Mouse (Mus musculus): ENCODE data around the gene Gk5.
"Not testable (repeated sequence)": the region's sequence is repeated elsewhere in the genome, so short reads cannot be mapped to it uniquely, and the experiment has no call there.

Gene Gk5

DNA sequence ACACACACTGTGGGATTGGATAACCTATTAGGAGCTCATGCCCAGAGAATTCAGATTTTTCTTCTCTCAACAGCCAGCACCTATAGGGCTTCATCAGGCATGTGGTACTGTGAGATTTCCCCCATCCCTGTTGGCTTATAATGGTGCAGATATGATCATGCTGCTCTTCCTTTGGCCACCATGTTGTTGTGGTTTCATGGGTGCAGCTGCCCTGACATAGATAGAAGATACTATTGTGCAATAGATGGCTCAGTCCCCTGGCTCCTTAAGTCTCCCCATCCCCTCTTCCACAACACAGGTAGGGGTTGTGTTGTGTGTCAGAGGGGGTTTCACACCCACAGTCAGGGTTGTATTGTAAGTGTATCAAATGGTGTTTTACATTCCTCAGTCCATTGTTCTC, 25.7 kb downstream of the Gk5 start:
- no peak for DNase-seq (ENCODE audit: low spot score in 2 of 2)

DNA sequence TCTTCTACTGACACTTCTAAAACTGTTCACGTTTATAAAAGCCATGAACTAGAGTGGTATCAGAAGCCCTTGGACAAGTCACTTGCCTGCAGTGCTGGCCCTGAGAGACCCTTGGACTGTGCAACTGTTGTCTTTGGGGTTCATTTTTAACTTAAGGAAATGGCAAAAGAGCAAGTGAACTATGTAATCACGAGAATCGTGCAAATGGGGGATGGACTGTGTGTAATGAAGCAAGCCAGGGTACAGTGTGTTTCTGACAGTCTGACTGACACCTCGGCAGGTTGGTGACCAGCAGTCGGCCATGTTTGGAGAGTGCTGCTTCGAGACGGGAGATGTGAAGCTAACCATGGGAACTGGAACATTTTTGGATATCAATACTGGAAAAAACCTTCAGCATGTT, 33.6 kb downstream of the Gk5 start:
- no peak for DNase-seq (ENCODE audit: low spot score in 2 of 2)

DNA sequence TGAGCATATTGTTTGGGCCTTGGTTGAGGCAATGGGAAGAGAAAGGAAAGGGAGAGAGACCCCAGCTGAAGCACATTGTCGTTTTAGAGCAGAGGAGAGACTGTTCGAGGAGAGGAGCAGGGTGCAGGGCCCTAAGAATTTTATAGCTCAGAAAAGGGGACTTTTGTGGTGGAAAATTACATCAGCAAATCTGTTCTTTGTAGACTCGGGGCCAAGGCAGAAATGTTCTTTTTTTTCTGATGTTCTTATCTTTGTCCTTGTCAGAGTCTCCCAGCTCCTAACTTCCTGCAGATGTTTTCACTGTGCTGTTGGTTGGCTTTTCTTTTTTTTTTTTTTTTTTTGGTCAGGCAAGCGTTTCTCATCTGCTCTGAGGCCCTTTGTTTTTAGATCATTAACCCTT, 39.3 kb downstream of the Gk5 start:
- DNase-seq (ENCODE audit: low spot score in 2 of 2) = no peak

DNA sequence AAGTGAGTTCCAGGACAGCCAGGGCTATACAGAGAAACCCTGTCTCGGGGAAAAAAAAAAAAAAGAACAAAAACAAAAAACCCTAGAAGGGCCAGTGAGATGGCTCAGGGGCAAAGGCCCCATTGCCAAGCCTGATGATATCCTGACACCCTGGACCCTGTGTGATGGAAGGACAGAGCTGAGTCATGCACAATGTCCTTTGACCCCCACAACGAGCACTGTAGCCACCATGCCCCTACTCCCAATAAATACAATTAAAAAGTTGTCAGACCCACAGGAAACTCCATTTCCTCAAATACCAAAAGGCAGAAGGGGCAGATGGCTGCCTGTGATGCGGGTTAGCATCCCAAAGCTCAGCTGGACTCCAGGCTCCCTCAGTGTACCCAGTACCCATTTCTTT, 39.9 kb downstream of the Gk5 start:
- DNase-seq (ENCODE audit: low spot score in 2 of 2) = no peak

DNA sequence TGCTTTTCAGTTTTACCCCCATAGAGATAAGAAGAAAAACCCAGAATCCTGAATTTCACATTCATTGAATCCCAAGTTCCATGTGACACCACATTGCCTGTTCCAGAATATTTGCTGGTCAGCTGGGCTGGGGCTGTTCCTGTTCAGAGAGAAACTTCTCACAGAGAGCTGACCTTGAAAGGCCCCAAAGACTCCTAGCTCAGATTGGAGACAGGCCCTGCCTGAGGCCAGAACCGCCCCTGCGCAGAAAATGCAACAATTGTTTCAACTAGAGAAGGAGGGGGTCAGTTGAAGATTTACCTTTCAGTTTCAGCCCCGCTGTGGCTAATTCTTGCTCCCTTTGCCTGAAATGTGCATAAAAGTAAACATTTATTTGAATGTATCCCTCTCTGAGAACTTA, 41.6 kb downstream of the Gk5 start:
- DNase-seq (ENCODE audit: low spot score in 2 of 2) = no peak

DNA sequence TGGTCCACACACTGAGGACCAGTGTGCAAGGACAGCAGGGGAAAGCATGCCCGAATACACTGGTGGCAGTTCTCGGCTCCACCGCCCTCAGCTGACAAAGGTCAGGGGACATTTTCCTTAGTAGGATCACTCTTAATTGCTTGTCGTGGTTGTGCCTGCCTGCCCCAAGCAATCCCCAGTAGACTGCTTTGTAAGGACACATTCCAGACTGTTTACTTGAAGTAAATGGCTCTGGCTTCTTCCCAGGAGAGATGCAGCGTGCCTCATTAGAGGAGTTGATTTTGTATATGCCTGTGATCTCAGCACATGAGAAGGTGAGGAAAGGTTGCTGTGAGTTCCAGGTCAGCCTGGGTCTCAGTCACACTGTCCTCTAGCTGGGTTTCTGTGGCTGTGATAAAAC, 43.3 kb downstream of the Gk5 start:
- no peak for DNase-seq (ENCODE audit: low spot score in 2 of 2)

DNA sequence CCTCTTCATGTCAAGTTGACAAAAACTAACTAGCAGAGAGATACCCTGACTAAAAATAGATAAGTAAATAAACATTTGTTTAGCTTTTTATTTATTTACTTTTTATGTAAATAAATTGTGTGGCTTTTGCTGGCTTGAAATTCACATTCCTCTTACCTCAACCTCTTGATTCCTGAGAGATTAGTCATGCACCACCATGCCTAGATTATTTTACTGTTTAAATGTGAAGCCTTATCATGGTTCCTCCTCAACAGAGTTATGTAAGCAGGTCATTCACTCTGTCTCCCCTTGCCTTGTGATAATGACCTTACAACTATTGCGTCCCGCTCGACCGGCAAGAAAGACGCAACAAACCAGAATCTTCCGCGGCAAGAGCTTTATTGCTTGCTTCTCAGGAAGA, 44.3 kb downstream of the Gk5 start:
- DNase-seq (ENCODE audit: low spot score in 2 of 2) = no peak

DNA sequence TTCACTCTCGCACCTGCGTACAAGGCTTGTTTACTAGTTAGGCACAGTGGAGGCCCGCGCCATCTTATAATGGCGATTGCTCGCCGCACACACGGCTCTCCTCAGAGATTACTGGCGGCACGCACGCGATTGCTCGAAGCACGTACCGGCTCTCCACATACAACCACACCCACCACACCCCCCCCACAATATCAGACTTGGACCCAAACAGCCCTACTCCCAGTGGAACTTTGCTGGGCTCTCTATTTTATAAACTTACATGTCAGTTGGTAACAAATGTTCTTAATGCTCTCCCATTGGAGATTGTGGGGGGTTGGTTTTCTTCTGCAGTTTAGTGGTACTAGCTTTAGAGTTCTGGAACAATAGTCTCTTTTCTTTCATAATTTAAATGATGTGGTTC, 44.8 kb downstream of the Gk5 start:
- DNase-seq (ENCODE audit: low spot score in 2 of 2) = not testable (repeated sequence)

DNA sequence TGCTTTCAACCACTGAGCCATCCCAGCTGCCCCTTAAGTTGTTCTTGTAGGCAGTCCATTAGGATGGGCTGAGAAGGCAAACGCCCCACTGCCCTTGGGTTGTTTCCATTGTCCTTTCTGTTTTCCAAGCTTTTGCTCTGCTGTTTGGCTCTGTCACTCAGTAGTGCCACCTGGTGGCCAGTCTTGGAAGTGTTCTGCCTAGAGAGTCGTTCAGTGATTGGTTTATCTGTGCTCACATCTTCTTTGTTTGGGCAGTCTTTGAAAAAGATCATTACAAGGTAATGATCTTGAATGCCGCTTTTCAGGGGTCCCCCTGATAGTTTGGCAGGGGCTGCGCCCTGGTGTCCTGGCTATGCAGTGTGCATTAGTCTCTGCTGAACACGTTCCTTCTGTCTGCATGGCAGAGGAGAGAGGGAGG, 48.0 kb downstream of the Gk5 start:
- DNase-seq (ENCODE audit: low spot score in 2 of 2) = peak; percentile 11 to 15

DNA sequence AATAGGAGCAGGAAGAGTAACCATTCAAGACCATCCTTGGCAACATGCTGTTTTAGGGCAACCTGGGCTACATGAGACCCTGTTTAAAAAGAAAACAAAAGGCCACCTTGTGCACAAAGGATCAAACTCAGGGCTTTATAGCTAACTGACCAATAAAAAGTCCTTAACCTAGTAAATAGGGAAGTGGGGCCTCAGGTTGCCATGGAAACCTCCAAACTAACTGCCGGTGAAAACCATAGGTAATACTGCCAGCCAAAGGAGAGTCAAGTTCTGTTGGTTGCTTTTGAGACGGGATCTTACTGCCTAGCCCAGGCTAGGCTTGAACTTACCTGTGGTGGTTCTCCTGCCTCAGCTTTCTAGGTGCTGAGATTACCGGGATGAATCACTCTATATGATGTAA, 51.4 kb downstream of the Gk5 start:
- DNase-seq (ENCODE audit: low spot score in 2 of 2) = no peak

DNA sequence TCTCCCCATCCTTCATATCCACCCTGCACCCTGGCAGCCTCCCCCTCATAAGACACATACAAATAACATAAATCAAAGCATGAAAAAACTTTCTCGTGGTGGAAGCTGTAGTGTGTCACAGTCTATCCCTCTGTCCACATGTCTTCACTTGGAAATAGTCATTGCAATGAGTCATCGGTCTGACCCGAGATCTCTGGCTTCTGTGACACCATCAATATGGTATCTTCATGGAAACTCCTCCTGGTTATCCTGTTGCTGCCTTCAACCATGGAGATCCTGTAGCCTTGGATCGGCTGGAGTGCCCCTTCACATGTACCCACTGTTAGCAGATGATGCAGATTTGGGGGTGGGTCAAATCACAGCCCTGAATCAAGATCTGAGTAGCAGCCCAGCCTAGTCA, 65.7 kb downstream of the Gk5 start:
- DNase-seq (ENCODE audit: low spot score in 2 of 2) = no peak

DNA sequence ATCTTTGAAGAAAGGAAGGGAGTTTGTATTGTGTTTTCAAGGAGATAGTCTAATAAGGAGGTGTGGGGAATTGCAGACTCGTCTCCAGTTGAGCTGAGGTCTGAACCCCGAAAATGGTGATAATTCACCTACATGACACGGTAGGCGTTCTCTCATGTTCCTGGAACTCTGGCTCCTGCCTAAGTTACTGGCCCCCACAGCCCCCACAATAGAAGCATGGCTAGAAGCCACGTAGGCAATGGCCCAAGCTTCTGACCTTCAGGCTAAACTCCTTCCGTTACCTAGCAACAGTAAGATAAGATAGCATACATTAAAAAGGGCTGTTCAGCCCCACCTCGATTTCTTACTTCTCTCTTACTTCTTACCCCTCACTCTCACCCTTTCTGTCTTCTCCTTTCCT, 67.5 kb downstream of the Gk5 start:
- DNase-seq (ENCODE audit: low spot score in 2 of 2) = no peak

DNA sequence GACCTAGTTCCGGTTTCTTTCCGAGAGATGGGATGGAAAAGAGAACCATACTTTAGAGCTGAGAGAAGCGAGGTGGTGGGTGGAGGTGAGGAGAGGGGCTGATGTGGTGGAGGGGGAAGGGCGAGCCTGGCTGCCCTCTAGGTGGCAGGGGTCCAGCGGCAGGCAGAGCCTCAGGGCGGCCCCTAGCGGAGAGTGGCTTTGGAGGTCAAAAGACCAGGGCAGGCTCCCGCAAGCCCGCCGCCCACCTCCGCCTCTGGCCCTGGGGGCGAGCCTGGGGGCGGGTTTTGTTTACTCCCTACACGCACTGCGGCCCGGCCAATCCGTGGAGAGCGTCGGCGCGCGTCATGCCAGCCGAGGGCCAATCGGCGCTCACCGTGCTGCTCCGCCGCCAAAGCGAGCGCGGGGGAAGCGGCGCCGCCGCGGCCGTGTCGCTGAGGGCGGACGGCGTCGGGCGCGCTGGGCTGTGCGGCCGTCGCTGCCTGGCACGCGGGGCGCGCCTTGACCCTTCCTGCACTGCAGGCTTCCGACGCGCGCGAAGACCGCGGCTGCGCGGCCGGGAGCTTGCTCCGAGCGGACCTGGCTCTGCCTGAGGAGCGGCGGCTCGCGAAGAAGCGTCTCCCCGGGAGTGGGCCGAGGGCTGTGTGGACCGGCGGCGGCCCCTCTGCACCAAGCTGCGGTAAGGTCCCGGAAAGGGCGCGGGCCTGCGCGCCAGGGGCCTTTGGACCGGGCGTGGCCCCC, 76.9 kb downstream of the Gk5 start, which contains the start of gene Tfdp2:
Gene Tfdp2 (plus strand): TSS at position 391 of the 738 bp plus-strand sequence.
- peak; percentile 79 to 83 for DNase-seq (ENCODE audit: low spot score in 2 of 2)

DNA sequence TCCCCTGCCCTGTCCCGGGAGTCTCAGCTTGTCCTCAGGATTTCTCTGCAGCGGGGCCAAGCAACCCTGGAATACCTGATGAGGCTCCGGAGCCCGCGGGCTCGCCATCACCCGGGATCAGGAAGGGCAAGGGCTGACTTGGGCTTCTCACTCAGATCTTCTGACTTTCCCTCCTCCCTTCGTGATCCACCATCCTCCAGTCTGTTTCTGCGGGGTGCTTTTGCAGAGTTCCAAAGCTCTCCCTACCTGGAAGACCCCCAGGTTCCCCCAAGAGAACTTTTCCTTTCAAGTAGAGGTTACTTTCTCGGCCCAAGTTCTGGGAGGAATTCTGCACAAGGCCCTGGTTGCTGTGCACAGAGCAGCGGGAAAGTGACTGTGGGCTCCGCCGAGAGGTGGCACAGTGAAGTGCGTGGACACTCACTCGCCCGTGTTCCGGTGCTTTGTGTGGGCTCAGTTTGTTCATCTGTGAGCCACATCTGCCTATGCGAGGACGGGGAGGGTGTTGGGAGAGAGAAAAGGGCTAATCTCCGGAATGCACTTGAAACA, 77.5 kb downstream of the Gk5 start:
- DNase-seq (ENCODE audit: low spot score in 2 of 2) = peak; percentile 44 to 59

DNA sequence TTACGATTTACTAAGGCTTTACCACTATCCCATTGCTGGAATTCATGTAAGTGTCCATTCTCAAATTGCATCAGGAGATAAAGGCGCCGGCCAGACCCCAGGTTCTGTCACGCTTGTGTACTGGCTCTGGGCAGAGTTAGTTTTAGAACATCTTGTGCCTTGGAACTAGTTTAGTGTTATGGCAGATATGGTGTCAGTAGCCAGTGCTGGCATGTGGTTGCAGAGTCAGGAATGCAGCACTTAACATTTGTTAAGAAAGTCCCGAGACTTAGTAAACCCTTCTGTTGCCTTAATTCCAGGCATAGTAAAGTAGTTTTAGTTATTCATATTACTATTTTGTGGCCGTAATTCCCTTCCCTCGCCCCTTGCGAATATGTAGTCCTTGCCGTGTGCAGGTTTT, 78.6 kb downstream of the Gk5 start:
- DNase-seq (ENCODE audit: low spot score in 2 of 2) = no peak

DNA sequence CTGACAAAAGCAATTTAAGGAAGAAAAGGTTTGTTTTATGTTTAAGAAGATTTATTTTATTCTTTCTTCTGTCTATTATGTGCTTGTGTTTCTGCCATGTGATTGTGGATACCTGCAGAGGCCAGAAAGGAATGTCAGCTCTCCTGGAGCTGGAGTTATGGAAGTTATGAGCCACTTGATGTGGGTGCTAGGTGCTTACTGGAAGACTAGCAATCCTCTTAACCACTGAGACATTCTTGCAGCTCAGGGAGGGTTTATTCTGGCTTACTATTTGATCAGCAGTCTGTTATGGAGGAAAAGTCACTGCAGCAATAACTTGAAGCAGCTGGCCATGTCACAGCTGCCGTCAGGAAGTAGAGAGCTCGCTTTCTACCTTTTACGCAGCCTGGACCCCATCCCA, 84.5 kb downstream of the Gk5 start:
- no peak for DNase-seq (ENCODE audit: low spot score in 2 of 2)

DNA sequence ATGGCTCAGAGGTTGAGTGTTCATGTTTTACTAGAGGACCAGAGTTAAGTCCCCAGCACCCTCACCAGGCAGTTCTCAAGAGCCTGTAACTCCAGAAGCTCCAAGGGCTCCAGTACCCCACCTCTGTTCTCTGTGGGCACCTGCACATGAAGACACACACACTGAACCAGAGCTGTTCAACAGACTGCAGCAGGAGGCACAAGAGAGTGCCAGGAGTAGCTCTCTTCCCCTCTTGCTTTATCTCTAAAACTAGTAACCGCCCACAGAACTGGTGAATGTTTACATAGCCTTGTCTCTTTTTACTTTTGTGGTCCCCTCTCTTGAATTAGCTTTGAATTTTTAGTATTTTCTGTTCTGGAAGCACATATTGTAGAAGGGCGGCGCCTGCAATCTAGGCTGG, 88.3 kb downstream of the Gk5 start:
- no peak for DNase-seq (ENCODE audit: low spot score in 2 of 2)

DNA sequence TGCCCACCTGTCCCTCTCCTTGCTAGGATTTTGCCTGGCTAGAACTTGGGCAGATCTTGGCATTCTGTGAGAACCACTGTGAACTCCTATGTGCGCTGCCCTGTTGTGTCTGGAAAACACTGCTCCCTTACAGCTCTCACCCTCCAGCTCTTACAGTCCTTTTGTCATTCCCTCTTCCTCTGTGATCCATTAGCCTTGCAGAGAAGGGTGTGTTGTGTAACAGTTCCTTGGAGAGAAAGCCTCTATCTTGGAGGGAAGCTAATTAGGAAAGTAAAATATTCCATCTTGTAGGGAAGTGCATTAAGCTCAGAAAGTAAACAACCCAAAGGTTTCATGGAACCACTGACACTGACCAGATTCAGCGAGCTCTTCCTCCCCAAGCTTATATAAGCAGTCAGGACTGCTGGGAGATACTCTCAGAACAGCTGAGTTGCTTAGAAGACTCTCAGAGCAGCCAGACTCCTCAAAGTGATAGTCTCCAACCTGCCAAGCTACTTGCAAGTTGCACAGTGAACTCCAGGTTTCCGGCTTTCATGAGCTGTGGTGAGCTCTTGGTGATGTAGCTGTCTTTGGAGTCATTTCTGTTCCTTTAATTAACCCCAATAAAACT, 94.0 kb downstream of the Gk5 start:
- no peak for DNase-seq (ENCODE audit: low spot score in 2 of 2)

DNA sequence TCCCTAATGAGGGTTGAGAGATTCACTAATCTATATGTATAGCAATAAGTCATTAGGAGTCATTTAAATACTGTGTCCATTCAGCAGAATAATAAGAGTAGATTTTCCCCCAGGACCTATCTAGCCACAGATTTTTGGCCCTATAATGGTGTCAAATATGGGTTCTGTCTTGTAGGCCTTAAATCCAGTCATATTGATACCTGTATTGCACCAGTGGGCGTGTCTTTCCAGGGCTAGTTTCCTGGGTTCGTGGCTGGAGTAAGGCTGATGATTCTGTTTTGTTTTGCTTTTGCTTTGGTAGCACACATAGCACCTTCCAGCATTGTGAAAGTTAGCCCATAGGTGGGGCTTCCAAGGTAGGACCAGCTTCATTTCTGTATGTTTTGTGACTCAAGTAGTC, 95.0 kb downstream of the Gk5 start:
- no peak for DNase-seq (ENCODE audit: low spot score in 2 of 2)

DNA sequence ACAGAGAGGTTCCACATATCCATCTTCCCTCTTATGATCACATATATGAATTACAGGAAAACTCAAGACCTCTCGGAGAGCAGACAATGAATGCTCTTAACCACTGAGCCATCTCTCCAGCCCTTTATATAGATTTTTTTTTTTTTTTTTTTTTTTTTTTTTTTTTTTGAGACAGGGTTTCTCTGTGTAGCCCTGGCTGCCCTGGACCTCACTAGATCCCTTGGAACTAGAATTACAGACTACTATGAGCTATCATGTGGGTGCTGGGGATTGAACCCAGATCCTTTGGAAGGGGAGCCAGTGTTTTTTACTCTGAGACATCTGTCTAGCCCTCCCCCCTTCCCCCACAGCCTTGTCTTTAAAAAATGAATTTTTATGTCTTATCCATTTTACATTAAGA, 98.1 kb downstream of the Gk5 start:
- no peak for DNase-seq (ENCODE audit: low spot score in 2 of 2)

DNA sequence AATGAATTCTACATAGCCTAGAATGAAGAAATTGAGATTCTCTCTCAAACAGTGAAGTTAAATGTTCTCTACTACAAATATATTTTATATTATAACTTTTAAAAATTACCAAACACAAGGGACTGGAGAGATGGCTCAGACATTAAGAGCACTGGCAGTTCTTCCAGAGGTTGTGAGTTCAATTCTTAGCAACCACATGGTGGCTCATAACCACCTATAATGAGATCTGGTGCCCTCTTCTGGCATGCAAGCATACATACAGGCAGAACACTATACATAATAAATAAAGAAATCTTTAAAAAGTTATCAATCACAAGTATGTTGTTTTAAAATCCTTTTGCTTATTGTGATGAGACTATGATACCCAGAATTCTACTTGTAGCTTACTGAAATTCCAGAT, 98.6 kb downstream of the Gk5 start:
- no peak for DNase-seq (ENCODE audit: low spot score in 2 of 2)

DNA sequence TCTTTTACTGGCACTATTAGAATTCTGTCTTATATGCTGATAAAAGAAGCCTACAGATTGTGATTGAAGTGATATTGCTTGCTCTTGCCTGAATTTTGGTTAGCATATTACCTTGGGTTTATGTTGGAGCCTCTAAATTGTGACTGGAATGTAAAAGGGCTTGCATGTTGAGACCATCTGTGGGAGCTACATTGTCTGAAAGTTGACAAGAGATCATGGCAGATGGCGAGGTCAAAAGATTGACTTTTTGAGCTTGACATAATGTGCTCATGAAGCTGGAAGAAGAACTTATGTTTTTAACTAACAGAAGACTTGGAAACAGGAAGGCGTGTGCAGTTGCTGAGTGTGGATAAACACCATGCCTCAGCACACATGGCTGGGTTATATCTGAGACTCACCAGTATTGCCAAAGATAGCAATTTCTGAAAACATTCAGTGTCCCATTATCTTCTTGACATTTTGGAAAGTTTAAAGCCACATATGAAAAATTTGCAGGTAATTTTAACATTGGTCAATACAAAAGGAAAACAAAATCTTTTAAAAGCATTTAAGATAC, 100.0 kb downstream of the Gk5 start:
- no peak for DNase-seq (ENCODE audit: low spot score in 2 of 2)

DNA sequence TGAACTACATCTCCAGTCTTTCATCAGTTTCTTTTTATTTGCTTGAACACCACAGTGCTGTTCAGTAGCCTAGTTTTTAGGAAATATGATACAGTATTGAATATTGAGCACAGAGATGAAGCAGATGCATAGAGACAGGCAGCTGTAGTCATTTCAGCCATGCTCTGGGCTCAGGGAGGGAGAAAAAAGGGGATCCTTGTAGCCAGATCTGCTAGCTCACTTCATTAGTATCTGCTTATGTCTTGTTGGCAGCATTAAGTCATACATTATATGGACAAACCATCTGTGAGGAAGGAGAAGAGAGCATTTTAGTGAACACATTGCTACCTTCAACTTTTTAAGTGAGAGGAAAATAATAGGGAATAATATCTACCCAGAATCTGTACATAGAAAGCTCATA, 101.3 kb downstream of the Gk5 start:
- DNase-seq (ENCODE audit: low spot score in 2 of 2) = no peak
